Mouse (Mus musculus) liver, adult (tissue): Measurements from ENCODE around the gene Gm27029.

Experiments
- GATA4 ChIP-seq: IDR thresholded peaks from 2 replicates; pipeline ENCODE4 v1.6.1; 2014; ENCODE audit warnings: mild to moderate bottlenecking, low read length; ENCODE audit not compliant: insufficient replicate concordance

The Gm27029 gene

GRCm38 (mm10) chr11:101374421-101374938 is 50.1 kb downstream of the Gm27029 start:
- no peak for TF ChIP-seq GATA4

- no peak for TF ChIP-seq GATA4
Observed at GRCm38 (mm10) chr11:101370141-101370540, 54.5 kb downstream of the Gm27029 start.

DNA sequence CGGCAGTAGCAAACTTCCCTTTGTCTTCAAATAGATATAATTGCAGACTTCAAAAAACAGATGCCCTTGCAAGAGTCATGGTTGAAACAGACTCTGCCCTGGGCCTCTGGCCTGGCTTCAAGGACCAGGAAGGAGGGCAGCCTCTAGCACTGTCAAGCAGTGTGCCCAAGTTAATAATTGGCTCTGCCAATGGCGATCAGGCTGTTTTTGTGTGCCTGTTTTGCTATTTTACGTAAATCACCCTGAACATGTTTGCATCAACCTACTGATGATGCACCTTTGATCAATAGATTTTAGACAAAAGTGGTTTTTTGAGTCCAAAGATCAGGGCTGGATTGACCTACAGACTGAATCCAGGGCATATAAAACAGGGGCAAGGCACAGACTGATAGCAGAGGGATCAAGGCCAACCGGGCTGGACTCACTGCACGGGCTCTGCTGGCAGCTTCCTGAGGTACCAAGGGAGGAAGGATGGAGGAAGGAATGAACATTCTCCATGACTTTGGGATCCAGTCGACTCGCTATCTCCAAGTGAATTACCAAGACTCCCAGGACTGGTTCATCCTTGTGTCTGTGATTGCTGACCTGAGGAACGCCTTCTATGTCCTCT is 57.2 kb downstream of the Gm27029 start, which contains the start of gene G6pc:
G6pc (plus strand) TSS at position 236 of the 610 bp plus-strand sequence.
- peak; percentile 84 for TF ChIP-seq GATA4

DNA sequence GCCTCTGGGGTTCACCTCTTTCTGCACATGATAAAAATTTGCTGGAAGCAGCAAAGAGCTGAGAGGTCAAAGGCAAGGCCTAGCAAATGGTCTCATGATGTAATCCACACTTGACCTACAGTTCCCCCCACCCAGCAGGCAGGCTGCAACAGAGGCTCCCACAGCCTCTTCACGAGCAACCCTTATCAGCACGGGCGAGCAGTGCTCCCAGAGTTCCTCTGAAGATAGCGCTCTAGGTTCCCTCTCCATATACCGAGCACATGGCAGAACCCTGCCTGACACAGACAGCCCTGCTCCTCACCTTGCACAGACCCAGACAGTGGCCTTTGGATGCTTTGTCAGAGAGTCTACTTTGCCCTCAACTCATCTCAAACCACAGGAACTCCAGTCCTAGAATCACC is 60.1 kb downstream of the Gm27029 start:
- TF ChIP-seq GATA4, result peak; percentile 98

DNA sequence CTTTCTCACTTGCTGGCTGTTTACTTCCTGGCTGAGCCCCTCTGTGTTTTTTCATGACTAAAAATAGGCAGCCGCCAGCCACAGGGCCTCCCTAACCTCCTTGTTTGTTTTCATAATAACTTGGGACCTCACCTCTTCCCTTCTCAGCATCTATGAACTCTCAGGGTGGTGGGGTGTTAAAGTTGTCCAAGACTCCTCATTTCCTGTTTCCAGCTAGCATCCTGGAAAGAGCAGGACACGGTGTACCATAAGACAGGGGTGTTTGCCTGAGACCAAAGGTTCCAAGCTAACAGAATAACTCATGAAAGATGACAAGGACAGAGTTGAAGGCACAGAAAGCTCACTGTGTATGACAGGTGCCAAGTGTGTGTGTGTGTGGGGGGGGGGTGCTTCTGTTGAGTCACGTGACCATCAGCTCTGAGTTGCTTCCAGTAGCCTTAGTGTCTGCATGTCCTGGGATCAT is 63.9 kb downstream of the Gm27029 start:
- no peak for TF ChIP-seq GATA4

DNA sequence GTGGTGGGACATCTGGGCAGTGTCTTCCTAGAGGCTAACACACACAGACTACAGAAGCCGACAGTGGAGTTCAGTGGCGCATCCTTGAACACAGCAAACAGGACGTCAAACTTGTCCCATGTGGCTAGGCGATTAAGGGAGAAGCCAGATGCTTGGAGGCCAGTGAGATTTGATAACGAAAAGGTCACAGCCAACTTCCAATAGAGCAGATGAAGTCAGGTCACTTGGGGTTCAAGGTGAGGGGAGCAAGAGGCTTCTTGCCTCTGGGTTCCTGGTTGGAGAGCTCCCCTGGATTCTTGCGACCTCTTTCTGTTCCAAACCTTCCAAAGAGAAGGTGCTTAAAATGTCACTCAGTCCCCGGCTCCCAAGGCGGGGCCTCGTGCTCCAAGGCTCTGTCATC is 64.8 kb downstream of the Gm27029 start:
- TF ChIP-seq GATA4, result no peak

DNA sequence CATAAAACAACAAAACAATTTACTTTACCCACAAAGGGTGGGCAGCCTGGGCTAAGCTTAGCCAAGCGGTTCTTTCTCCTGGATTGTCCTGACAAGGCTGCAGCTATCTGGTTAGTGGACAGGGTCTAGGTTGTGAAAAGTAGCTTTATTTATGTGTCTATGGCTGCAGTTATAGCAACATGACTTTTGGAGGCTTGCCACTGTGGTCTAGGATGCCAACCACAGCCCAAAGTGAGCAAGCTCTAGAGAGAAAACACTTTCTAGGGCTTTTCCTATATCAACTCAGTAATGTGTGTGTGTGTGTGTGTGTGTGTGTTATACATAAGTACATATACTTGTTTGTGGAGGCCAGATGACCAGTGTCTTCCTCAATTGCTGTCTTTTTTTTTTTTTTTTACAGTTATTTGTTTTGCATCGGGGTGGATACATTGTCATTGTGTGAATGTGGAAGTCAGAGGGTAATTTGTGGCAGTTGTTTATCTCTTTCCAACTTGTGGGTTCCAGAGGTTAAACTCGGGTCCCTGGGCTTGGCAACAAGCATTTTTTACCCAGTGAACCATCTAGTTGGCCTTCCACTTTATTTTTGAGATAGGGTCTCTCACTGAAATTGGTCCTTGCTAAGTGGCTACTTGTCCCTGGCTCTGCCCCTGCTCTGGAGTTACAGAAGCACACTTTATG is 67.0 kb downstream of the Gm27029 start:
- TF ChIP-seq GATA4, result no peak
